Mouse (Mus musculus) v-Abl transformed pro-B cells (cell line): Measurements from ENCODE around the gene Elovl5.

Source experiments
- in situ Hi-C, 2 experiments: fragments of 400-800 bp; cut with MboI; formaldehyde crosslinking; loops; one replicate each; pipeline ENCODE4 v1.15.1; 2025; ENCODE audit not compliant: unreplicated experiment in 2 of 2

Elovl5 gene

GRCm38 (mm10) chr9:78016288-78016687, 99.1 kb downstream of the Elovl5 start:
- in situ Hi-C loops: no loop called here

DNA sequence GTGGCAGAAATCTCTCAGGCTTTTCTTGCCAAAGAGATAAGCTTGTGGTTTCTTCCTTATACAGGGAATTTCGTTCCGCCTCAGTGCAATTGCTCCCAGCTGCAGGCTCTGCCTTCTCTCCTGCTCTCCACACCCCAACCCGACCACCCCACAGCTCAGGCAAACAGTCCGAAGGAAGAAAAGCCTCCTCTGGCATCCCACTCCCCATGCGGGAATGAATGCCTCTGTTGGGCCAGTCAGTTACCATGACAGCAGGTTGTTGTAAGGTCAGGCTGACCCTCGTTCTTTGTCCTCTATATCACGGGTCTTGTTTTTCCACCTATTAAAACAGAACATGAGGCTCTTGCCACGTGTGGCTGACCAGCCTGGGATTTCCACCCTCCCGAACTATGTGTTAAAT, 104.1 kb downstream of the Elovl5 start:
- in situ Hi-C loops: no loop called here

- in situ Hi-C loops: no loop called here
Measured at GRCm38 (mm10) chr9:78022187-78022945, 105.2 kb downstream of the Elovl5 start.

GRCm38 (mm10) chr9:78024823-78025222, 107.7 kb downstream of the Elovl5 start:
- in situ Hi-C loops: loop anchor here (25.0 kb wide), 2 partner anchors 638 to 1763 kb away; no protein-coding TSS in a partner anchor

DNA sequence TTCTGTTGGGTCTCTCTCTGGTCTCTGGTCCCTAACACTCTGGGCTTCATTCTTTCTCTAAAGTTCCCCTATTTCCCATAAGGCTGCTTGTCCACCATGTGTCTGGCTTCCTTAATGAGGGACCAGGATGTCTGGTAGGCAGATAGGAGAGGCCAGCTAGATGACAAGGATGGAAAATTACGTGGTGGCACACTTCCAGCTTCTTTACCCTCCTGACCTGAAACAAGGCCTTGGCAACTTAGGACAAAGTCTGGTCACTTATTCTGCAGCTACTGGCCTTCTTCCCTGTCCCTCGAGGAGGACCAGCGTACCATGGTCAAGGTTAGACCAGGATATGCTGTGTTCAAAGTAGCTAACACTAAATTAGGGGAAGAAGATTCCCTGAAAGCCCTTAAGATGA, 109.9 kb downstream of the Elovl5 start:
- in situ Hi-C loops: loop anchor here (25.0 kb wide), 2 partner anchors 640 to 1765 kb away; no protein-coding TSS in a partner anchor

DNA sequence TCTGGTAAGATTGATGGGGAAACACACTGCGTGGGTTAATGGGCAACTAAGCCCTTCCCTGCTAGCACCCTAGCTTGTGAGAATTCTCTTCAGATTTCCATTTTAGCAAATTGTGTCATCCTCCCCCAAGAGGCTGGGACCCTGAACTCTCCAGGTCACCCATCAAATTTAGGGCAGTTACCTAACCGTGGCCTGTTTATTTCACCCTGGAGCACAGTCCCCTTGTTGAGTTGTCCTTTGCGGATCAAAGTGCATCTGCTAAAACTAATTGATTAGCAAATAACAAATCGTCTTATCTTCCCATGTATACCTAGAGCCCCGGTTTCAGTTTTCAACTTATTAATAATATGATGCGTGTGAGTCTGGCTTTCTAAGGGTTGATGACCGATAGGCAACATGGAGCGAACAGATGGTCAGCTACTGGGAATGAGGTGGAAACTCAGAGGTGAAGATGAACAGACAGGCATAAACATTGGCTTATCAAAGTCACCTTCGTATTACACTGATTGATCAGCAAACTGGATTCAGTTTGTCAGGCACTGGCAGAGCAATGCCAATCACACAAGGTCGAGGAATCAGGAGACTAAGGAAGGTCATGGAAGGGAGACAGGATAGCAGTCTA, 113.8 kb downstream of the Elovl5 start:
- in situ Hi-C loops: loop anchor here (25.0 kb wide), 2 partner anchors 644 to 1769 kb away; no protein-coding TSS in a partner anchor

- in situ Hi-C loops: loop anchor here (25.0 kb wide), 2 partner anchors 646 to 1771 kb away; no protein-coding TSS in a partner anchor
Measured at GRCm38 (mm10) chr9:78032930-78033329, 115.8 kb downstream of the Elovl5 start.
